Mouse (Mus musculus): ENCODE measurements around the gene Rhox2a.
"Not testable (repeated sequence)": the region's sequence is repeated elsewhere in the genome, so short reads cannot be mapped to it uniquely, and the experiment has no call there.

Gene Rhox2a

DNA sequence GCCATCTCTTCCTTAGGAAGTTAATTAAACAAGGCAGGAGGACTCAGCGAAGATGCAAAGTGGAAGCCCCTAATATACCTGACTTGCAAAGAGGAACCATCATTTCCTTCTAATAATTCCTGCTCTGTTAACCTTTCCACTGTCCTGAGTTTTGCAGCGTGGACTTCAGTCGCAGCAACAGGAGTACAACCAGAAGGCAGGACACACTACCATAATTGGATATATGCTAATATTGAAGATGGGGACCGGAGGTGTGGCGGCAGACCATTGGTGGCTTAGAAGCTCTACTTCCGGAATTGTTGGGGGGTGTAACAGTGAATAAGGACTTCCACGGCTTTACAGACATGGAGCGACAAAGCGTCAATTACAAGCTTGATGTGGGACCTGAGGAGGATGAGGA, at the start of gene Rhox2a:
Gene Rhox2a, plus strand, starts transcription at position 301 of the 400 bp plus-strand sequence.
- not testable (repeated sequence) for DNase-seq

- no peak for DNase-seq
Measured at GRCm38 (mm10) chrX:37198676-37199075, 46.1 kb upstream of the Rhox2a start.

- no peak for DNase-seq
Measured at GRCm38 (mm10) chrX:37210941-37211340, 33.8 kb upstream of the Rhox2a start, which contains the start of gene Gm9. Gm9 (minus strand) TSS chrX:37211041.

- not testable (repeated sequence) for DNase-seq
Measured at GRCm38 (mm10) chrX:37222158-37222557, 22.6 kb upstream of the Rhox2a start, which contains the start of gene Rhox1. Rhox1 (minus strand) TSS chrX:37222258.

DNA sequence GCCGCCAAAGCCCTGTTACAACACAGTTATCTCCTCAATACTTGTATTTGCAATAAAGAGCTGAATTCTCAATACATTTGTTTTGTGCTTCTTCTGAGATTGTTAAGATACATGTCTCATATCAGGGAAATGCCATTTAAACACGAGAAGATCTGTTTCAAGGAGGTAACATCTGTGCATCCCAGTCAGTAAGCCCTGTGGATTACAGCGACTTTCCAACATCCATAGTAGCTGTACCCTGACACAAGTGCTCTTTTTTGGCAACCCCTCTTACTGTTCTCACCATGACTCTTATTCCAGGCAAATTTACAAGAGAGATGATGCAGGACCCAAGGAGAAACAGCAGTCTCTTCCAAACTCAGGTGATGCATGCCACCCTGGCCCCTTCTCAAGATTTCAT, 4.8 kb downstream of the Rhox2a start, which contains the start of gene Rhox3a:
Gene Rhox3a, plus strand, starts transcription at position 301 of the 400 bp plus-strand sequence.
- DNase-seq = not testable (repeated sequence)

DNA sequence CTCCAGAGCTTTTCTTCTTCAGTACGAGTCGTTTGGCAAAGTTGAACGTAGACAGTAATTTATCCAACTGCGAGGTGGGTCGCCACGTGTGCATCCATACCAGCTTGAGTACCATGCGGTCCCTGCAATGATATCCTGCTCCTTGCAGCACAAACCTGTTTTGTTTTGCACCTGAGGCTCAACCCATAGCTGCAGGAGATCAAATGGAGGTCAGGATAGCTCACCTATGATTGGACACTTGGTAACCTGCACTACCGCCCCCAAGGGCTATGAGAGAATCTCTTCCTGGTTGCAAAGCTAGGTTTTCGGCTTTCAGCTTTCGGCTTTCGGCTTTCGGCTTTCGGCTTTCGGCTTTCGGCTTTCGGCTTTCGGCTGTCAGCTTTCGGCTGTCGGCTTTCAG, 20.3 kb downstream of the Rhox2a start, which contains the start of gene Rhox4a:
Gene Rhox4a, plus strand, starts transcription at position 301 of the 400 bp plus-strand sequence.
- not testable (repeated sequence) for DNase-seq

Data from kidney, adult 18-20 months (tissue).